Mouse (Mus musculus) ES-Bruce4 (cell line): ENCODE data around the gene Cryba2.

Source experiments
- CTCF ChIP-seq: IDR thresholded peaks from one replicate; pipeline ENCODE4 v1.8.1; 2011; ENCODE audit warnings: low read depth, low read length
- EP300 ChIP-seq: IDR thresholded peaks from 2 replicates; pipeline ENCODE4 v1.6.1; 2011; ENCODE audit warnings: low read depth, low read length; ENCODE audit not compliant: insufficient read depth
- POLR2A ChIP-seq: IDR thresholded peaks from one replicate; pipeline ENCODE4 v1.8.1; 2011; ENCODE audit warnings: low read length; ENCODE audit not compliant: insufficient read depth

GRCm38 (mm10) chr1:74850251-74850650, 42.7 kb downstream of the Cryba2 start:
- TF ChIP-seq POLR2A (no peak), CTCF (no peak), EP300 (no peak)
